Mouse (Mus musculus): ENCODE measurements around the gene Aoah. TPM values are rescaled to one million over a fixed set of nuclear protein-coding genes. Genes with fewer than 3 reads are reported as not detected.

The Aoah gene
- total RNA-seq, 2 experiments from 2014 or later = 0.43 to 0.54 TPM

DNA sequence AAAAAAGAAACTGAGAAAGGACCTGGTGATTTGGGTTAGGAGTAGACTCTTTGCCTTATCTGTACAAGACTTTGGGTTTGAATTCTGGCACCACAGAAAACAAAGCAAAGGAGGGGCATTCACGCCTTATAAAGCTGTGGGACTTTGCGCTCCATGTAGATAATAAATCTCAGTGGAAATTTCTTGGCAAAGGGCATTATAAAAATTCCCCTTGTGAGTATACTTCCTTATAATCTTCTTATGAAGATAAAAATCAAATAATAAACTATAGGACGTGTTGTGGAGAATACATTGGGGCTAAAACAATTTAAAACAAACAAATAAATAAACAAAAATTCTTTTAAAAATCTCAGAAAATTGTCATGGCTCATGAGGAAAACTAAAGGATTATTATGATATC, 280.9 kb downstream of the Aoah start, which contains the start of gene Olfr1370:
Gene Olfr1370 (minus strand): TSS at position 101 of the 400 bp plus-strand sequence.
- no peak for DNase-seq

DNA sequence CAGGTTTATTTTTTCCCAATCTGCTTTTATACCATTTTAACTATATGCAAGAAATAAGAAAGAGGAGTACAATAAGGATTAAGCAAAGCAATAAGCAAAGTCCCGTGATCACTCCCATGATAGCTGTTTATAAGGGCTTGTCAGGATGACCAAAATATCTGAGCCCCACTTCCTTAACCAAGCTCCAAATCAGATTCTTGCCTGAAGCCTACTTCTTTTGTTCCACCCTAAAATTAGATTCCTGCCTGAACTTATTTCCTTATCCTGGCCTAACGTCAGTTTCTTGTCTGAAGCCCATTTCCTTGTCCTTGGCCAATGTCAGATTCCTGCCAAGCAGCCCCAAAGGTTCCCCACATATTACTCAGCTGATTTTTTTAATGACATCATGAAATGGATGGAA, 288.8 kb downstream of the Aoah start:
- DNase-seq = no peak

Measured in gastrocnemius, postnatal 25 days (tissue).